Mouse (Mus musculus) cortical plate, adult 2 months (tissue): ENCODE results near the gene Camkk2. TPM values are rescaled to one million over a fixed set of nuclear protein-coding genes. Genes with fewer than 3 reads are reported as not detected.

Source experiments
- H3K27ac ChIP-seq: fragments of 200-500 bp; 2 replicates; pipeline ENCODE4 v1.5.1; 2012; ENCODE audit warnings: low read length, control low read depth, inconsistent platforms; ENCODE audit not compliant: insufficient read depth
- H3K4me1 ChIP-seq: fragments of 200-500 bp; 2 replicates; pipeline ENCODE4 v1.6.1; 2011; ENCODE audit warnings: low read length; ENCODE audit not compliant: control insufficient read depth, insufficient read depth
- H3K4me3 ChIP-seq: fragments of 200-500 bp; 2 replicates; pipeline ENCODE4 v1.5.1; 2011; ENCODE audit warnings: mild to moderate bottlenecking, low read length, control low read depth; ENCODE audit not compliant: insufficient read depth
- CTCF ChIP-seq: fragments of 200-500 bp; IDR thresholded peaks from 2 replicates; pipeline ENCODE4 v1.5.1; 2011; ENCODE audit warnings: mild to moderate bottlenecking, control low read depth, low read length; ENCODE audit not compliant: insufficient read depth; ENCODE audit errors: extremely low read depth
- POLR2A ChIP-seq: fragments of 200-500 bp; IDR thresholded peaks from 2 replicates; pipeline ENCODE4 v1.6.1; 2011; ENCODE audit warnings: mild to moderate bottlenecking, low read length, control low read depth; ENCODE audit not compliant: insufficient read depth; ENCODE audit errors: extremely low read depth
- polyA plus RNA-seq: library from polyadenylated mRNA; depleted of rRNA; stranded (reverse); fragments of >200 nt; gene quantifications from 2 replicates; pipeline ENCODE4 v1.2.3, GENCODE M21; 2012

Gene Camkk2
- polyA plus RNA-seq, 1 experiment: 276 TPM

GRCm38 (mm10) chr5:122783726-122784406 is 4.7 kb upstream of the Camkk2 start:
- peaks cover 4% of the 10 kb centered on the region; the same call in 1 of the 2 replicates for H3K4me1 ChIP-seq
- H3K27ac ChIP-seq: no peak overlapping the region

GRCm38 (mm10) chr5:122782066-122782465 is 2.9 kb upstream of the Camkk2 start:
- H3K27ac ChIP-seq: no peak overlapping the region
- no peak overlapping the region for H3K4me3 ChIP-seq
- no peak for TF ChIP-seq POLR2A
- TF ChIP-seq CTCF: no peak
- peaks cover 4% of the 10 kb centered on the region; the same call in 1 of the 2 replicates for H3K4me1 ChIP-seq

More at GRCm38 (mm10) chr5:122783726-122784406, 4.7 kb upstream of the Camkk2 start:
- H3K4me3 ChIP-seq: no peak overlapping the region
- TF ChIP-seq POLR2A (no peak), CTCF (no peak)

- TF ChIP-seq CTCF (0 out of 2 replicates have a peak, but pooled peaks have one; percentile 12), POLR2A (no peak)
- no peak overlapping the region for H3K27ac ChIP-seq
Observed at GRCm38 (mm10) chr5:122780791-122781432, 1.7 kb upstream of the Camkk2 start.

GRCm38 (mm10) chr5:122778231-122779226 is 680 bp downstream of the Camkk2 start:
- peaks cover 5% of the 10 kb centered on the region; the same call in 1 of the 2 replicates for H3K4me1 ChIP-seq
- H3K27ac ChIP-seq: peak overlapping the region; percentile 99
- H3K4me3 ChIP-seq: peak overlapping the region; percentile 97
- no peak for TF ChIP-seq CTCF
- TF ChIP-seq POLR2A: peak; percentile 8; the same call in 1 of the 2 replicates

More at GRCm38 (mm10) chr5:122780791-122781432, 1.7 kb upstream of the Camkk2 start:
- H3K4me1 ChIP-seq: peaks cover 4% of the 10 kb centered on the region; the same call in 1 of the 2 replicates
- H3K4me3 ChIP-seq: no peak overlapping the region

- no peak overlapping the region for H3K27ac ChIP-seq
- TF ChIP-seq CTCF (no peak), POLR2A (no peak)
- H3K4me3 ChIP-seq: peak overlapping the region; percentile 97; the same call in 1 of the 2 replicates
- peaks cover 2% of the 10 kb centered on the region; the same call in 1 of the 2 replicates for H3K4me1 ChIP-seq
Observed at GRCm38 (mm10) chr5:122777322-122777721, 1.9 kb downstream of the Camkk2 start.

GRCm38 (mm10) chr5:122775646-122776286 is 3.4 kb downstream of the Camkk2 start:
- Histone ChIP-seq H3K27ac (peak overlapping the region; percentile 75), H3K4me3 (peak overlapping the region; percentile 29), H3K4me1 (peaks cover 6% of the 10 kb centered on the region; the same call in 1 of the 2 replicates)
- 0 out of 2 replicates have a peak, but pooled peaks have one; percentile 15 for TF ChIP-seq POLR2A
- no peak for TF ChIP-seq CTCF

- Histone ChIP-seq H3K4me3 (peak overlapping the region; percentile 29), H3K27ac (peak overlapping the region; percentile 75), H3K4me1 (peaks cover 8% of the 10 kb centered on the region; the same call in 1 of the 2 replicates)
- TF ChIP-seq CTCF: no peak
- TF ChIP-seq POLR2A: 0 out of 2 replicates have a peak, but pooled peaks have one; percentile 41
Observed at GRCm38 (mm10) chr5:122774743-122775611, 4.2 kb downstream of the Camkk2 start.

- TF ChIP-seq CTCF (no peak), POLR2A (no peak)
- no peak overlapping the region for H3K27ac ChIP-seq
- peaks cover 8% of the 10 kb centered on the region; the same call in 1 of the 2 replicates for H3K4me1 ChIP-seq
- no peak overlapping the region for H3K4me3 ChIP-seq
Observed at GRCm38 (mm10) chr5:122773756-122774155, 5.5 kb downstream of the Camkk2 start.
